Mouse (Mus musculus): ENCODE data around the gene Ccdc60. TPM values are rescaled to one million over a fixed set of nuclear protein-coding genes. Genes with fewer than 3 reads are reported as not detected.
A peak's percentile ranks its signal among the peaks of the same experiment; 100 is the strongest.

Gene Ccdc60
- polyA plus RNA-seq, 1 experiment, result 0.29 TPM

DNA sequence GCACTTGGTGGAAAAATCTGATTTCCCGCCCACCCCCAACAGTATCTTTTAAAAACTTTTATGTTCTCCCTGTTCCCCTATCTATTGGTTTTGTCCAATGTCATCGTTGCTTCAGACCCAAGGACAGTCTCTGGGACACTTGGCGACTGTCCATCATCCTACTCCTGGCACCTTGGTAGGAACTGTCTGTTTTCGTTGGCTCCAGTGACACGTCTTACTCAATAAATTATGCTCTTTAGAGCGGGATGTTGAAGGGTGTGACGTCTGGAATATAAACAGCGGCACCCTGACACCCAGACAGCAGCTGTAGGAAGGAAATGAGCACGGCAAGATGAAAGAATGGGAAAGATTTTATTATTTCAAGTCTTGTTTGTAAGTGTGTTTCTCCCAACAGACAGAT lies 12.2 kb upstream of the Ccdc60 start:
- no peak for TF ChIP-seq POLR2A (IDR thresholded peaks at IDR 0.05; ENCODE audit: extremely low read depth, insufficient read depth, low read length)
- no peak for TF ChIP-seq CTCF (IDR thresholded peaks at IDR 0.05; ENCODE audit: extremely low read depth, insufficient read depth, low read length)
- Histone ChIP-seq H3K27ac (ENCODE audit: insufficient read depth, low read length) (no peak overlapping the region), H3K4me1 (ENCODE audit: control insufficient read depth, insufficient read depth, low read length) (no peaks in the 10 kb centered on the region), H3K4me3 (ENCODE audit: insufficient read depth, low read length) (no peak overlapping the region)

DNA sequence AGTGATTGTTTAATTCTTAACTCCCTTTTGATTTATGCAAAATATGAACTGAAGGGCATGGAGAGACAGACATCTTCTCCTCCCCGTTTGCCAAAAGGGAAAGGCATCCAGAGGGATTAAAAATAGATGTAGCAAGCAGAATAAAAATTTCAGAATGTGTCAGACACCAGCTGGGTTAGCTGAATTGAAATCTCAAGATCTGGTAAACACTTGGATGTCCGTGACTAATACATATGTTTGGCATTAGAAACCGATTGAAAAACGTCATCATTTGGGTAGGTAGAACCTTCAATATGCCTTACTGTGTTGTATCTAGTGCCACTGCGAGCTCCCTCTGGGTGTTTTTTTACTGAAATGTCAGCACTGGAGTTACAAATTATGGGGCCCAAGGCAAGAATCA lies 4.7 kb upstream of the Ccdc60 start:
- H3K4me3 ChIP-seq (ENCODE audit: insufficient read depth, low read length), result no peak overlapping the region
- TF ChIP-seq POLR2A (IDR thresholded peaks at IDR 0.05; ENCODE audit: extremely low read depth, insufficient read depth, low read length), result no peak
- TF ChIP-seq CTCF (IDR thresholded peaks at IDR 0.05; ENCODE audit: extremely low read depth, insufficient read depth, low read length), result no peak
- H3K27ac ChIP-seq (ENCODE audit: insufficient read depth, low read length), result no peak overlapping the region
- H3K4me1 ChIP-seq (ENCODE audit: control insufficient read depth, insufficient read depth, low read length), result peaks cover 3% of the 10 kb centered on the region

DNA sequence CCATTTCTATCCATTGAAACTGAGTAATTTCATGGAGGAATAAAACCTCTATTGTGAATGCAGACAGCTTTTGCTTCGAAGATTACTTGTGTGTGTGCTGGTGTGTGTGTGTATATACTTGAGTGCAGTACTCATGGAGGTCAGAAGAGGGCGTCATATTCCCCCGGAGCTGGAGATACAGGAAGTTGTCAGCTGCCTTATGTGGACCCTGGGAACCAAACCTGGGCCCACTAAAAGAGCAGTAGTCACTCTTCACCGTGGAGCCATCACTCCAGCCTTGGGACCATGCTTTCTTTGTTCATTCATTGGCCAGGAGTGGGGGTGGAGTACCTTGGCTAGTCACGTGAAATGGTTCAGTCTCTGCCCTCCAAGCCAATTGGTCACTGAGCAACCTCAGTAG lies 1.8 kb upstream of the Ccdc60 start:
- Histone ChIP-seq H3K4me3 (ENCODE audit: insufficient read depth, low read length) (no peak overlapping the region), H3K27ac (ENCODE audit: insufficient read depth, low read length) (no peak overlapping the region), H3K4me1 (ENCODE audit: control insufficient read depth, insufficient read depth, low read length) (peaks cover 3% of the 10 kb centered on the region)
- no peak for TF ChIP-seq CTCF (IDR thresholded peaks at IDR 0.05; ENCODE audit: extremely low read depth, insufficient read depth, low read length)
- no peak for TF ChIP-seq POLR2A (IDR thresholded peaks at IDR 0.05; ENCODE audit: extremely low read depth, insufficient read depth, low read length)

DNA sequence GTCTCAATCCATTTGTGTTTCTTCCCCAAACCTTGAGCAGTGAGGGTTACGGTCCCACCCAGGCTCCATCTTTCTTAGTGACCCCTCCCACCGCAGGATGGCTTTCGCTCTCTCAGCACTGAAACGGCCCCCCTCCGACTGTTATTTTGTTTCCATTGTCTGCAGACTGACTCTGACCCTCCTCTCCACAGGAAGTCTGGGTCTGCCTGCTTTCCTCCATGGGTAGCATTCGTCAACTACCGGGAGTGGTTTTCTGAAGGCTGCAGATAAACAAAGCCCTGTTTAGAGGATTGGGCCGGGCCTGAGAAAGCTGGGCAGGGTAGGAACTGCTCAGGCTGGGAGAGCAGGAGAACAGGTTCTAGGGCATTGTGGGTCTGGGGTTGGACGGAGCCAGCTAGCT lies 1.1 kb upstream of the Ccdc60 start:
- H3K27ac ChIP-seq (ENCODE audit: insufficient read depth, low read length), result no peak overlapping the region
- peaks cover 3% of the 10 kb centered on the region for H3K4me1 ChIP-seq (ENCODE audit: control insufficient read depth, insufficient read depth, low read length)
- TF ChIP-seq CTCF (IDR thresholded peaks at IDR 0.05; ENCODE audit: extremely low read depth, insufficient read depth, low read length) (no peak), POLR2A (IDR thresholded peaks at IDR 0.05; ENCODE audit: extremely low read depth, insufficient read depth, low read length) (no peak)
- H3K4me3 ChIP-seq (ENCODE audit: insufficient read depth, low read length), result no peak overlapping the region

DNA sequence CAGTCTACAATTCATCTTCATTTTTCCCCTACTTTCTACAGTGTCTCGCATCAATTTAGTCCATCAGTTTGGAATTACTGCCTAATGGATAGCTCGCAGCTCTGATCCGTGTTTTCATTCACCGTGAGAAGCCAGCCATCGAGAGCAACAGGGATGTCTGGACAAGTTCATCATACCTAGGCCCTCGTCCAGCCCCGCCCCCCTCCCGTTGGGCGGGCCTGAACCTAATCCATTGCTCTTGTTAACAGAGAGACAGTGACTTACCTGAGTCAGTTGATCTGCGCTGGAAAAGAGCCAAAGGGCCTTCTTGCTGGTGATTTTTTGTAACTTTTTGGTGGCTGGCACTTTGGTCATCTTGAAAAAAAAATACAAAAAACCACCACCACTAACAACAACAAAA lies 602 bp downstream of the Ccdc60 start:
- TF ChIP-seq CTCF (IDR thresholded peaks at IDR 0.05; ENCODE audit: extremely low read depth, insufficient read depth, low read length) (no peak), POLR2A (IDR thresholded peaks at IDR 0.05; ENCODE audit: extremely low read depth, insufficient read depth, low read length) (no peak)
- Histone ChIP-seq H3K4me1 (ENCODE audit: control insufficient read depth, insufficient read depth, low read length) (peaks cover 2% of the 10 kb centered on the region; the same call in 1 of the 2 replicates), H3K27ac (ENCODE audit: insufficient read depth, low read length) (no peak overlapping the region), H3K4me3 (ENCODE audit: insufficient read depth, low read length) (no peak overlapping the region)

DNA sequence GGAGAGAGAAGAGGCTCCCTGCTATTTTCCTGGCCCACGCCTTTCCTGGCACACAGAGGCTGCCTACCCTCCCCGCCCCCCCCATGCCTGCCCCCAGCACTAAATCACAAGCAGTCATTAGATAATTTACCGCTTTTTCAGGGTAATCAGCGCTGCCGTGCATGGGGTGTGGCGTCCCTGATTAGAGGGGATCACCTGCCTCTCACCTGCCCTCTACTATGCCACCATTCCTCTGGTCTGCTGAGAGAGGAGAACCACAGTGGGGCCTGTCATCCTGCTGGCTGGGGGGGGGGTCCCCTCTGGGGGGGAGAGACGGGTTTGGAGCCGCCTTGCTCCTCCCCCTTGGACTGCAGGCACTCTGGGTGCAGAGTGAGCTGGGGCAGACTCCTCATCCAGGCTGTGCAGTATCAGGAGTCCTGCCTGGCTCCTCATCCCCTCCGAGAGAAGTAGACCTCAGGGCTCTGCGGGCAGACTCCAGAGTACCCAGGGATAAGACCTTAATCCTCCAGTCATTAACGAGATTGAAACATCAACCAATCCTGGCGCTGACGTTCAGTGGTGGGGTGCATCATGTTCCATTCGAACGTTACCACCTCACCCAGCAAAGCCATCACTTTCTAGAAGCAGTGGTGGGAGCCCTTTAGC lies 3.1 kb downstream of the Ccdc60 start:
- H3K27ac ChIP-seq (ENCODE audit: insufficient read depth, low read length), result no peak overlapping the region
- no peaks in the 10 kb centered on the region for H3K4me1 ChIP-seq (ENCODE audit: control insufficient read depth, insufficient read depth, low read length)
- no peak overlapping the region for H3K4me3 ChIP-seq (ENCODE audit: insufficient read depth, low read length)
- TF ChIP-seq POLR2A (IDR thresholded peaks at IDR 0.05; ENCODE audit: extremely low read depth, insufficient read depth, low read length) (no peak), CTCF (IDR thresholded peaks at IDR 0.05; ENCODE audit: extremely low read depth, insufficient read depth, low read length) (no peak)

DNA sequence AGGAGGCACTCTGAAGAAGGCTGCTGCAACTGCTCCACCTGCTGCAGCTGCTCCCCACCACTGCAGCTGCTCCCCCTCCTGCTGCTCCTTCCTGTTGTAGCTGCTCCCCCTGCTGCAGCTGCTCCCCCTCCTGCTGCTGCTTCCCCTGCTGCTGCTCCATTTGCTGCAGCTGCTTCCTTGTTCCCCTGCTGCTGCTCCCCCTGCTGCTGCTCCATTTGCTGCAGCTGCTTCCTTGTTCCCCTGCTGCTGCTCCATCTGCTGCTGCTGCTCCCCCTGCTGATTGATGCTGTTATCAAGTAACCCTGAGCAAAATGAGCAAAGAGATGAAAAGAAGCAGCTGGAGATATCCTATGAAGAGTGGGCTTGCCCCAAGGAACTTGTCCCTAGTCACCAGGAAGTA lies 8.3 kb downstream of the Ccdc60 start:
- H3K4me3 ChIP-seq (ENCODE audit: insufficient read depth, low read length), result no peak overlapping the region
- TF ChIP-seq POLR2A (IDR thresholded peaks at IDR 0.05; ENCODE audit: extremely low read depth, insufficient read depth, low read length) (no peak), CTCF (IDR thresholded peaks at IDR 0.05; ENCODE audit: extremely low read depth, insufficient read depth, low read length) (no peak)
- H3K4me1 ChIP-seq (ENCODE audit: control insufficient read depth, insufficient read depth, low read length), result peaks cover 1% of the 10 kb centered on the region; the same call in 1 of the 2 replicates
- H3K27ac ChIP-seq (ENCODE audit: insufficient read depth, low read length), result no peak overlapping the region

DNA sequence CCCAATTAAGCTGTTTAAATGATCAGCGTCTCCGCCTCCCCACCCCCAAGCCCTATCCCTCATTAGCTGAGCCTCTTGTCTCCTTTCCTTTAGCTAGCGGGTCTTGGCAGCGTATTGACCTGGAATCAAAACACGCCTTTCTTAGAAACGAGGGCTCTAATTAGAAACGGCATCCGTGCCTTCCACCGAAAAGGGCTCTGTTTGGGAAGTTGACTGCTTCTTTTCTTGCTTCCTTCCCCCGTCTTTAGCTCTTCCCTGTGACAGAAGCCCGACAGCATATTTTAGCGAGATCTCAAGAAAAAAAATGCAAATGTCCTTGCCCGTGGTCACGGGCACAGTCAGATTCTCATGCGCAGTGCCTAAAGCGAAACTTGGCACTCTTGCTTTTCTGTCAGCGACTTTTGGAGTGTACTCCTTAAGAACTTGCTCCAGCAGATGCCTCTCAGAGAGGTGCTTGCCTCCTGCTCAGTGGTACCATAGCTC lies 10.3 kb downstream of the Ccdc60 start:
- no peak overlapping the region for H3K27ac ChIP-seq (ENCODE audit: insufficient read depth, low read length)
- TF ChIP-seq POLR2A (IDR thresholded peaks at IDR 0.05; ENCODE audit: extremely low read depth, insufficient read depth, low read length) (no peak), CTCF (IDR thresholded peaks at IDR 0.05; ENCODE audit: extremely low read depth, insufficient read depth, low read length) (no peak)
- H3K4me1 ChIP-seq (ENCODE audit: control insufficient read depth, insufficient read depth, low read length), result peaks cover 1% of the 10 kb centered on the region; the same call in 1 of the 2 replicates
- H3K4me3 ChIP-seq (ENCODE audit: insufficient read depth, low read length), result peak overlapping the region; percentile 33

DNA sequence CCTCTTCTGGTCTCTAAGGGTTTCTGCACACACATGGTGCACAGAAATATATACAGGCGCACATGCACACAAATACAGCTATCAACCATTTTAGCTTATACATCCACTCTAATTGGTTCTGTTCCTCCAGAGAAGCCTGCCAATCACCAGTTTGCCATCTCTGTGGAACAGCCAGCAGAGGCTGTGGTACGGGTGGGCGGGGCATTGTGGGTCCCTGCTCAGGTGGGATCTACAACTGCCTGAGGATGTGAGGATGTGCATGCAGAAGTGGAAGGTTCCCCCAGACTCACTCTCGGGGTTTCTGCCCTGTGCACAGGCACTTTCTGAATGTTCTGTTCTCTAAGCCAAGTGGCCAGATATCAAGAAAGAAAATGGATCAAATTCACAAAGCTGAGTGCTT lies 10.8 kb downstream of the Ccdc60 start:
- peaks cover 1% of the 10 kb centered on the region; the same call in 1 of the 2 replicates for H3K4me1 ChIP-seq (ENCODE audit: control insufficient read depth, insufficient read depth, low read length)
- no peak overlapping the region for H3K27ac ChIP-seq (ENCODE audit: insufficient read depth, low read length)
- H3K4me3 ChIP-seq (ENCODE audit: insufficient read depth, low read length), result peak overlapping the region; percentile 33; the same call in 1 of the 2 replicates
- TF ChIP-seq CTCF (IDR thresholded peaks at IDR 0.05; ENCODE audit: extremely low read depth, insufficient read depth, low read length) (no peak), POLR2A (IDR thresholded peaks at IDR 0.05; ENCODE audit: extremely low read depth, insufficient read depth, low read length) (no peak)

DNA sequence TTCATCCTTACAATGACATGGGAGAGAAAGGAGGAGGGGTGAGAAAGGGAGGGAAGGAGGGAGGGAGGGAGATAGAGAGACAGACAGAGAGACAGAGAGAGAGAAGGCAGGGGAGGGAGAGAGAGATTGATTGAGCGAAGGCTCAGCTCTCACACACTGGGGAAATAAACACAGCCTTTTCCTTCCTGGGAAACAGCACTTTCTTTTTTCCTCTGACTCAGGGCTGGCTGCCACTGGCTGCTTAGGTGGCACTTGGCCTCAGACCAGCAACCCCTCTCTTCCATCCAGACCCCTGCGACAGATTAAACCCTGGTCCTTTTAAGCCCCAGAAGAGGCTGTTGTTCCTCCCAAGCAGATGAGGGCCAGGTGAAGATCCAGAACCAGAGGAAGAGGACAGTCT lies 14.0 kb downstream of the Ccdc60 start:
- H3K27ac ChIP-seq (ENCODE audit: insufficient read depth, low read length), result no peak overlapping the region
- TF ChIP-seq POLR2A (IDR thresholded peaks at IDR 0.05; ENCODE audit: extremely low read depth, insufficient read depth, low read length) (no peak), CTCF (IDR thresholded peaks at IDR 0.05; ENCODE audit: extremely low read depth, insufficient read depth, low read length) (no peak)
- peaks cover 1% of the 10 kb centered on the region; the same call in 1 of the 2 replicates for H3K4me1 ChIP-seq (ENCODE audit: control insufficient read depth, insufficient read depth, low read length)

More for the DNA sequence above, 14.0 kb downstream of the Ccdc60 start:
- H3K4me3 ChIP-seq (ENCODE audit: insufficient read depth, low read length), result no peak overlapping the region
